Mouse (Mus musculus): Measurements from ENCODE around the gene Rsph9. TPM values are rescaled to one million over a fixed set of nuclear protein-coding genes. Genes with fewer than 3 reads are reported as not detected.

Rsph9 gene
- 1 to 10 TPM; 1.3 to 2.3 TPM for total RNA-seq (2021)

DNA sequence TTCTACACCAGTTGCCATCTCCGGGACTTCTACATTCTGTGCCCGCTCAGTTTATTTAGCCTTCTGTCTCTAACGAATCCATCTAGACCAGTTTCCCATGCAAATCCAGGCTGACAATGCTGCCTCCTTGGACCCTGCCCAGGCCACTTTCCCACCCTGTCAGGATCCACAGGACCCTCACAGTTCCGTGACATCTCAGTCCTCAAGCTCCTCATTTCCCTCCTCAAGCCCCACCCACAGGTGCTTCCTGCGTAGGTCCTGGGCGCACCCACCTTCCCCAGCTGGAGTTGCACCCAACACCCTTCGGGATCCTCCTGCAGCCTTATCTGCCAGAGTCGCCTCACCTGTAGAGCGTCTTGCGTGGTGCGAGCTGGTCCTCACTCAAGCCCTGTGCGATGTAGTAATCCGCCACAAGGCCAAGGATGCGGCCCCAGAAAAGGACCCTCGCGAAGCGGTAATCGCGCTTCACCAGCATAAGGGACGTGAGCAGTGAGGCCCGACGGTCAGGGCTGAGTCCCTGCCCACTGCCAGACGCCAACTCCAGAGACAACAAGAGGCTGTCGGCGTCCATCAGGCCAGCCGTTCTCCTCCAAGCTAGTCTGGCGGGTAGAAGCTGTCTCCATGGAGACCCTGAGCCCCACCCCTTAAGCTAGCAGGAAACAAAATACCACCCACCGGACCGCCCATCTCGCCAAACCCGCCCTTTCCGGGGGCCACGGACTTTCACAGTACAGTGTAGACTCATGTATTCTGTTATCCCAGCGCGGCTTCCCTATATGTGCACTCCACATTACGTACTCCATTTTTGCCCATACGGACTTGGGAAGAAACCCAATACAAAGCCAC, at the start of gene Rsph9:
Gene Rsph9 (minus strand): TSS at position 639 of the 846 bp plus-strand sequence.
- intact Hi-C loops (cut with DNase I): no loop called here
- DNase-seq: peak; percentile 85 to 90

DNA sequence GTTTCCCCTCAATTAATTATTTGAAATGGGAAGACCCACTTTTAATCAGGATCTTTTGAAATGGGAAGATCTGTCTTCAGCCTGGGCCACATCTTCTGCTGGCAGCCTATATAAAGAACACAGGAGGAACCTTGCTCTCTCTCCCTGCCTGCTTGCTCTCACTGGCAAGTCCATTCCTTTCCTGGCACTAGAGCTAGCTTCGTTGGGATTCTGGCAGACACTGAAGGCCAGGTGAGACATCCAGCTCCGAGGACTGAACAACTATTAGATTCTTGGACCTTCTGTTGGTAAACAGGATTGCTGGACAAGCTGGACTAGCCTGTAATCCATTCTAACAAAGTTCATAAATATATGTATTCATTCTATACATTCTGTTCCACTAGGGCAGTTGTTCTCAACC, 44.8 kb upstream of the Rsph9 start:
- intact Hi-C loops (cut with DNase I): no loop called here

DNA sequence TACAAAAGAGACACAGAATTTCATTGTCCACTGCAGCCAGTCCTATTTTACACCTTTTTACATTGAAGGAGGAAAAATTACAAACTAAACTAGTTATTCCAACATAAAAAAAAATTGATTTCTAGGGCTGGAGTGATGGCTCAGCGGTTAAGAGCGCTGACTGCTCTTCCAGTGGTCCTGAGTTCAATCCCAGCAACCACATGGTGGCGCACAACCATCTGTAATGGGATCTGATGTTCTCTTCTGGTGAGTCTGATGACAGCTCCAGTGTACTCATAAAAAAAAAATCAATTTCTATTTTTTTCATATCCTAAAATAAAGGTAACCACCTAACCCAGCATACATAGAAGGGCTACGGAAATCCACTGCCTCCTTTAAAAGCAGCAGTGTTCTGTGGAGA, 38.3 kb upstream of the Rsph9 start:
- DNase-seq: no peak
- intact Hi-C loops (cut with DNase I): no loop called here

More for the DNA sequence above, 44.8 kb upstream of the Rsph9 start:
- DNase-seq: no peak

DNA sequence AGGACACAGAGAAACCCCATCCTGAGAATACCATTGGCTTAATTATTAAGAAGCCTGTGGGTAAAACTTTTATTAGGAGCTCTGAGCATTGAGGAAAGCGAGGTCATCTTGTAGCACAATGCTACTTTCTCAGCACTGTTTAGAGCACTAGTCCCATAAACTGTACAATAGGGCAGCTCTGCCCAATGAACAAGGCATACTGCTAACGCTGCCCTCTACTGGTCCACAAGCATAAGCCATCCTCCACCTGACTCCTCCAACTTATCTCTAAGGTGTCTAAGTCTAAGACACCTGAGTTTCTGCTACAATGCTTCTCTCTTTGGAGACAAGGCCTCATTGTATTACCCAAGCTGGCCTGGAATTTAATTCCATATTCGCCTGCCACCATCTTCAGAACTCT, 26.5 kb upstream of the Rsph9 start:
- intact Hi-C loops (cut with DNase I): no loop called here

DNA sequence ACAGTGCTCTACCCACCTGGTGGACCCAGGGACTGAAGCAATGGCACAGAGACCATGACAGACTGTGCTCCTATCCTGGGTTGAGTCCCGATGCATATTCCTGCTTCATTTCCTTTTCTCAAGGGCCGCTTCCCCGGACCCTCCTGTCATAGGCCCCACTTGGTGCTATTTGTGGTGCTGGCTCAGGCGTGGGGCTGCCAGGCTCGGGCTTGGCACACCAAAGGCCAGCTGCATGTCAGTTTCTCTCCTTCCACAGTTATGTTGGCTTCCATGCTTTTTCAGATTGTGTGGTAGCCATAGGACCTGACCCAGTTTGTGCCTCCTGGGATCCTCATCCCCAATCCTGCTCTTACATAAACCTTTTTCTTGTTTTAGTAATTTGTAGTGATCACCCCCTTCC, 24.8 kb upstream of the Rsph9 start:
- intact Hi-C loops (cut with DNase I): loop anchor here (10.0 kb wide), 1 partner anchor 434 kb away; the partner anchor contains the start of gene 1600014C23Rik
- DNase-seq: no peak

More for the DNA sequence above, 26.5 kb upstream of the Rsph9 start:
- DNase-seq: no peak

DNA sequence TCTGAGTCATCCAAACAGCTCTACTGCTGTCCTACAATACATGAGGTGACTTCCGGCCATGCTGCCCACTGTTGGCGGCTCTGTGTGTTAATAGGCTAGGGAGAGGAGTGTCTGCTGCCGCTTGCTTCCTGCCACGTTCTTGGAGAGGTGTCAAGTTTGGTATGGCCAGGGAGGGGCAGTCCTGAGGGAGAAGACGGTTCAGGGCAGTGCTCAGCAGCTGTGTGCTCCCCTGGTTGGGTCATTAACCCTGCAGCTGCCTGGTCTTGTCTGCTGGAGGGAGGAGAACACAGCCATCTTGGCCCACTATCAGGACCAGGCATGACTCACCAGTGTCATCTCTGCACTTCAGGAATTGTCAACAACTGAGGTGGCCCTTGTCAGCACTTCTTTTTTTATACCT, 24.3 kb upstream of the Rsph9 start:
- intact Hi-C loops (cut with DNase I): loop anchor here (10.0 kb wide), 1 partner anchor 434 kb away; the partner anchor contains the start of gene 1600014C23Rik
- peak in 1 of 2 experiments; percentile 46 for DNase-seq

DNA sequence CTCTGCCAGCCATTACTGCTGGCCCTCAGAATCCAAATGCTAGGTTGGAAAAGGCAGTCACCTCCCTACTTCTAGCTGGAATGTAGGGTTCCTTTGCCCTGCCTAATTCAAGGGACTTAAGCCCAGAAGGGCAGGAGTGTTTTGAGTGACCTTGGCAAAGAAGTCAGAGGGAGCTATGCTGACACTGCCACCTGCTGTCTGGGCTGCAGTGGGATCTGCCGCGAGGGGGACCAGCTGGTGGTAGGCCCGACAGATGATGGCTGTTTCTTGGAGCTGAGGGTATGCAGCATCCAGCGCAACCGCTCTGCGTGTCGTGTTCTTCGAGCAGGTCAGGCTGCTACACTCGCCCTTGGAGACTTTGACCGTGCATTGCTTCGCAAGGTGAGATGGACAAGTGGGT, 23.0 kb upstream of the Rsph9 start:
- intact Hi-C loops (cut with DNase I): loop anchor here (10.0 kb wide), 1 partner anchor 432 kb away; the partner anchor contains the start of gene 1600014C23Rik
- DNase-seq: peak; percentile 61 to 64

DNA sequence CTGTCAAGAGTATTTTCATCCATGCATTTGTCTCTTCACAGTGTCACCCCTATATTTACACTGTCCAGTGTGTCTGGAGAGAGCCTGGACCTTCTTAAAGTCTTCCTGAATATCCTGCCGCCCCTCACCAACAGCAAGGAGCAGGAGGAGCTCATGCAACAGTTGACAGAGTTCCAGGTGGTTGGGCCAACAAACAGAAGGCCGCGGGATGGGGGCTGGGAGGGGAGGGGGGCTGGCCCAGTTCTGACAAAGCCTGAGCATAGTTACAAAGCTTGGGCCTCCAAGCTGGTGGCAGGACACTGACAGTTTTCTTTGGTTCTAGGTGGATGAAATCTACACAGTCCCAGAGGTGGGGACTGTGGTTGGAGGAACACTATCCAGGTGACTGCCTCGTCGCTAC, 22.3 kb upstream of the Rsph9 start:
- intact Hi-C loops (cut with DNase I): loop anchor here (10.0 kb wide), 1 partner anchor 431 kb away; the partner anchor contains the start of gene 1600014C23Rik
- DNase-seq: no peak

DNA sequence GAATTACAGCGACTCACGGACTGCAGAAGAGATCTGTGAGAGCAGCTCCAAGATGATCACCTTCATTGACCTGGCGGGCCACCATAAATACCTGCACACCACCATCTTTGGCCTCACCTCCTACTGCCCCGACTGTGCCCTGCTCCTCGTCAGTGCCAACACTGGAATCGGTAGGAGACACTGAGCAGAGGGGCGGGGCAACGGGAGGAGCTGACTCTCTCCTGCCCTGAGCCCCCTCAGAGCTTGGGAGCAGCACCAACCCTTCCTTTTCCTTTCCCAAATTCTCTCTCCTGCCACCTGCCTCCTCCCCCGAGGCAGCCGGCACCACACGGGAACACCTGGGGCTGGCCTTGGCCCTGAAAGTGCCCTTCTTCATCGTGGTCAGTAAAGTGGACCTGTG, 21.4 kb upstream of the Rsph9 start:
- DNase-seq: no peak
- intact Hi-C loops (cut with DNase I): loop anchor here (10.0 kb wide), 1 partner anchor 431 kb away; the partner anchor contains the start of gene 1600014C23Rik

DNA sequence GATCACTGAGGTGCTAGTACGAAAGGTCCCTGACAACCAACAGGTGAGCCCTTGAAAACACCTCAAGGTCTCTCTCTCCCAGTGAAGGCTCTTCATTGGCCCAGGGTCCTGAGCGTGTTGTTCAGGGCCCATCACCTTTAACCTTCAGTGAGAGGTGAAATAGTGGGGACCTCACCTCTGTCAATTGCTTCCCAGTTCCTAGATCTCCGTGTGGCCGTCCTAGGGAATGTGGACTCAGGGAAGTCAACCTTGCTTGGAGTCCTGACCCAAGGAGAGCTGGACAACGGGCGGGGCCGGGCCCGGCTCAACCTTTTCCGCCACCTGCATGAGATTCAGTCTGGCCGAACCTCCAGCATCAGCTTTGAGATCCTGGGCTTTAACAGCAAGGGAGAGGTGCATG, 20.8 kb upstream of the Rsph9 start:
- intact Hi-C loops (cut with DNase I): loop anchor here (10.0 kb wide), 1 partner anchor 430 kb away; the partner anchor contains the start of gene 1600014C23Rik
- DNase-seq: no peak

DNA sequence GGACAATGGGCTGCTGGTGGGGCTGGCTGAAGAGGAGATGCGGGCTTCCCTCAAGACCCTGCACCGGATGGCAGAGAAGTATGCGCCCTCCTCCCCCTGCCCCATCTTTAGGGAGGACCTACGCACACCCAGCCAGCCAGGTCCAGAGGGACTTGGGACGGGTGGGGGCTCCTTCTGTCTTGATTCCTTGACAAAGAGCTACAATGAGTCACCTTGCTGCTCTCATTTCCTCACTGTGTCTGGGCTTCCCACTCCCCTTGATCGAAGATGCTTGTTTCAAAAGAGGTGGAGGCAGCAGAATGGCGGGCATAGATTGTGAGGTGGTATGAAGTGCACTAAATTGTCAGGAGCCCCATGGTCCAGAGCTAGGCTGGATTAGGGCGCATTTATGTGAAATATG, 20.3 kb upstream of the Rsph9 start:
- DNase-seq: no peak
- intact Hi-C loops (cut with DNase I): loop anchor here (10.0 kb wide), 1 partner anchor 430 kb away; the partner anchor contains the start of gene 1600014C23Rik

DNA sequence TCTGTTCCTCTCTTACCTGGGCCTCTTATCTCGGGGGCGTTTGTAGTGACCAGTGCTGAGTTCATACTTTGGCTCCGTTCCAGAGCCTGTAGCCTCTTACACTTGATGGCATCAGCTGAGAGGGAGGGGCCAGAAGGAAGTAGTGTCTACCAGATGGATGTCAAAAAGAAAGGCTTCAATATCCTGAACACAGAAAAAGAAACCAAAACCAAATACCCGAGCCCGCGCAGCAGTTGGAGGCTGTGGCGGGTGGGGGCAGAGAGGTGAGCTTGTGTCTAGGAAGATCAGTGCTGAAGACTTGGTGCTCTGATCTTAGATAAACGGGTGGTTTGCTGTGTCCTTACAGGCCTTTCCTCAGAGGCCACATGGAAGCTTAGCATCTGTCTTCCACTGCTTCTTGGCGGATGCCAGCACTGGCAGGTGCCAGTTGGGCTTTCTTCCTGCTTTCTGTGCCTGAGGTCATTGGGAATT, 19.0 kb upstream of the Rsph9 start:
- intact Hi-C loops (cut with DNase I): loop anchor here (10.0 kb wide), 1 partner anchor 428 kb away; the partner anchor contains the start of gene 1600014C23Rik
- DNase-seq: peak in 1 of 2 experiments; percentile 38

DNA sequence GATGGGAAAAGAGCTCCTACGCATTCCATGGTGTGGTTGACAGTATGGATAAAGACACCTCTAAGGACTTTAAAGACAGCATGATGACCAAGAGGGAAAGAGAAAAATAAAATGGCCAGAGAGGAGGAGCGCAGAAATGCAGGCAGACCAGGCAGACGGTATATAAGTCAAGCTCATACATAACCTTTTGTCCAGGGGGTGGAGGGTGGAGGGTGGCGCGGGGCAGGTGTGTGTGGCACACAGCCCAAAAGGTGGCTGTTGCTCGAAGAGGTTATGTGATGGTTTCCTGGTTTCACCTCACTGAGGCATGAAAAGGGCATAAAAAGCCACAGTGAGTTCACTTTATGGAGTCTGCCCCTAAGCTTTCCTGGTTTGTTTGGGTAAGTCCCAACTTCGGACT, 18.5 kb upstream of the Rsph9 start:
- intact Hi-C loops (cut with DNase I): loop anchor here (10.0 kb wide), 1 partner anchor 428 kb away; the partner anchor contains the start of gene 1600014C23Rik
- DNase-seq: no peak

DNA sequence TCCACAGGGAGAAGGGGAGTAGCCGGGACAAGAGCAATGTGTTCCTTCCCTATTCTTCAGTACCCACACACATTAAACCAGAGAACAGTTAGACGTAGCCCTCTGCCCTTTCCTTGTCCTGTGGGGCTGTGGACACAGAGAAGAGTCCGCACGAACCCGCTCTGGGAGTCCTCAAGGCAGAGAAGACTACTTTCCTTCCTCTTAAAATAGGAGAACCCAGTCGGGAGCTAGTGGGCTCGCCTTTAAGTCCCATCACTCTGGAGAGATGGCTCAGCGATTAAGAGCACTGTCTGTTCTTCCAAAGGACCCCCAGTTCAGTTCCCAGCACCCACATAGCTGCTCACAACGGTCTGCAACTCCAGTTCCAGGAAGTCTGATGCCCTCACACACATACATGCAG, 17.7 kb upstream of the Rsph9 start:
- no peak for DNase-seq
- intact Hi-C loops (cut with DNase I): loop anchor here (10.0 kb wide), 1 partner anchor 427 kb away; the partner anchor contains the start of gene 1600014C23Rik

DNA sequence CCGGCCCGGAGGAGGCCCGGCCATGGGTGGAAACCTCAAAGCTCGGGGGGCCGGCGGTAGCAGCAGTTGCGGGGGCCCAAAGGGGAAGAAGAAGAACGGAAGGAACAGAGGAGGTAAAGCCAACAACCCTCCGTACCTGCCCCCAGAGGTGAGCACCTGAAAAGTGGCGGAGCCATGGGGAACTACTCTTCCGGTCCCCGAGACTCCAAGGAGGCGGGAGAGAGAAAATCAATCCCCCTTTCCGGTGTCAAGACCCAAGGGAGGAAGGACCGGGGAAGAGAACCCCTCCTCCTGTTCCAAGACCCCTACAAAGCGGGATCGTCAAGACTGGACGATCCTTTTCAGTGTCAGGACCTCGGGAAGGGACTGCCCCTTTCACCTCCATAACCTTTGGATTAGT, 17.2 kb upstream of the Rsph9 start:
- intact Hi-C loops (cut with DNase I): loop anchor here (10.0 kb wide), 1 partner anchor 426 kb away; the partner anchor contains the start of gene 1600014C23Rik
- peak in 1 of 2 experiments; percentile 66 for DNase-seq

DNA sequence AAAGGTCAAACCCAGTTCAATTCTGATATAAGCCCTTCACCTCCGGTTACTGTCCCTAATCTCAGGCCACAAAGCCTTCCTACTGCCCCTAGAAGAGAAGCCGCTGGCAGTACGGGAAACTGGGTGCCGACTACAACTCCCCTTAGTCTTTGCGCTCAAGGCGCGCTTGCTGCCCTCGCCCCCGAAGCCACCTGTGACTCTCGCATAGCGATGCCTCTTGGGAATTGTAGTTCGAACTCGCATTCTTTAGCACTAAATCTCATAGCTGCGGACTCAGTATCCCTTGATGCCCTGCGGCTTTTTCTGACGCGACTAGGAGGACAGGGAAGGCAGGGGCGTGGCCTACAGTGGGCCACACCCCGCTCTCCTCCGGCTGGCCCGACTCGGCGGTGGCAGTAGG, 16.7 kb upstream of the Rsph9 start, which contains the start of gene Gtpbp2:
Gene Gtpbp2 (plus strand): TSS at position 347 of the 400 bp plus-strand sequence.
- intact Hi-C loops (cut with DNase I): loop anchor here (10.0 kb wide), 1 partner anchor 426 kb away; the partner anchor contains the start of gene 1600014C23Rik
- DNase-seq: peak; percentile 98 to 99

DNA sequence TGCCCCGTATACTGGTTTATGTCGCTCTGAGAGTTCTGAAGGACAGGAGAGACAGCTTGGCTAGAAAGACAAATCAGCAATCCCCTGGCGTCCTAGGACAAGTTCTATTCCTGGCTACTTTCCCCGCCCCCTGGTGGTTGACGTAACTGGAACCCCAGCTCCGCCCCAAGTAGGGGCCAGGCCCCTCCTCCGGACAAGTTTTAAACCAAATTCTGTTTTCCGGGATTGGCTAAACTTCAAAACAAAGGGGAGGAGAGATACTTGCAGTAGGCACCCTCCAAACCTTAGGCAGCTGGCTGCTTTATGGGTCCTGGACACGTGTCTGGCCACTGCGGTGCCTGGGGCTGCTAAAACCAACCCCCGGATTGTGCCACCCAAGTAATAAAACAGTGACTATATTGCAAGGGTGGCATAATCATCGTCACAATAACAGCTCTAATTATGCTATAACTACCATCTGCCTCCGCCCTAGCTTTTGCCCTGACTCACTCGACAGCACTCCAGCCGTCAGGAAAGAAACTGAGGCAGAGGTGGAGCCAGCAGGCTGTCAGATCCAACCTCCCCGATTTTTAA, 16.2 kb upstream of the Rsph9 start:
- peak; percentile 95 to 97 for DNase-seq
- intact Hi-C loops (cut with DNase I): loop anchor here (10.0 kb wide), 1 partner anchor 425 kb away; the partner anchor contains the start of gene 1600014C23Rik

DNA sequence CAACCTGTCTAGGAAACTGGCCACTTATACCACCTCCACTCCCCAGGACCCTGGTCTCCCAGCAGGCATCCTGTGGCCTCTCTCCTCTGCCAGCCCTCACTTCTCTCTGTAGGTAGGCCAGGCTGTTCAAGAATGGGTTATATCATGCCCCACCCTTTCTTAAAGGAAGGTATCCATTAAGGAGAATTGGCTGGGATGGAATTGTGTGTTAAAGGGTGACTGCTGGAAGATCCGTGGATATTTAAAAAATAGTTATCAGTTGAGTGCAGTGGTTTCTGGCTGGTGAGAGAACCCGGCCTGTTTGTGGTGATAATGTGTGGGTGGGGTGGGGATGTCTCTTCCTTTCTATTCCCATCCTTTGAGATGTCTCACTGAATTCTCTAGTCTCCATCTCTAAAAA, 15.2 kb upstream of the Rsph9 start:
- DNase-seq: no peak
- intact Hi-C loops (cut with DNase I): no loop called here

DNA sequence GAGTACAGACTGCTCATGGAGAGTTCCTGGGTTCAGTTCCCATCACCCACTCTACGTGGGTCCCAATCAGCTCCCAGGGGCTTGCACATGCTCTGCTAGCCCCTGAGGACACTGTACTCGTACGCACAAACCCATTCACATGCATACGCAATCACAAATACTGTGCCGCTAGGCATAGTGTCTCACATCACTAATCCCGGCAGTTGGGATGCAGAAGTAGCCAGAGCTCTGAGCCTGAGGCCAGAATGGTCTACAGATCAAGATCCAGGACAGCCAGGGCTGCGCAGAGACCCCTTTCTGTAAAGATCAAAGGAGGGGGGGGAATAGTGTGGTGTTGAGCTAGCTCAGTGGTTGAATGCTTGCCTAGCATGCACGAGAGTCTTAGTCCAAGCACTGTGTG, 13.1 kb upstream of the Rsph9 start:
- no peak for DNase-seq
- intact Hi-C loops (cut with DNase I): no loop called here

DNA sequence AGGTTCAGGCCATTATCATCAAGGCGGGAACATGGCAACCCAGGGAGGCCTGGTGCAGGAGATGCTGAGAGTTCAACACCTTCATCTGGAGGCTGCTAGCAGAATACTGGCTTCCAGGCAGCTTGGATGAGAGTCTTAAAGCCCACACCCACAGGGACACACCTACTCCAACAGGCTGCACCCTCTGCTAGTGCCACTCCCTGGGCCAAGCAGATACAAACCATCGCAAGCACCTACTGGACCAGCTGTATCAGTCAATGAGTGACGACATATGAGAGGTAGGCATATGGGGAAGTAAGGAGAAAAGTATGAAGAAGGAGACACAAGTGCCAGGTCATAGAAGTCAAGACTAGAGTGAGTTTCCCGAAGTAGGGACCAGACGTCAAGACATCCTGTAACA, 12.7 kb upstream of the Rsph9 start:
- DNase-seq: no peak
- intact Hi-C loops (cut with DNase I): no loop called here

DNA sequence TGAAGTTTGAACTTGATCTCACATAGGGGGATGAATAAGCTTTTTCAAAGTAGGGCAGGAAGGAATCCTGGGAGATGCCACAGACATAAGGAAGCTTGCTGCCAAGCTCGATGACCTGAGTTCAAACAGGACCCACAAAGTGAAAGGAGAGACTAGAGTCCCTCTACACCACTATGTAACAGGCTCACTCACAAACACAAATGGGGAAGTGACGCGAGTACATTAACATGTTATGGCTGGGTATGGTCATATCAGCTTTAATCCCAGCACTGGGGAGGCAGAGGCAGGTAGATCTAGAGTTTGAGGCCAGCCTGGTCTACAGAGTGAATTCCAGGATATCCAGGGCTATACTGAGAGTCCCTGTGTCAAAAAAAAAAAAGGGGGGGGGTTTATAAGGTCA, 10.3 kb upstream of the Rsph9 start:
- no peak for DNase-seq
- intact Hi-C loops (cut with DNase I): no loop called here

Measured in heart, postnatal 10 days (tissue).